ENCODE assay signal across 14 mouse cellular contexts in the genomic region with DNA sequence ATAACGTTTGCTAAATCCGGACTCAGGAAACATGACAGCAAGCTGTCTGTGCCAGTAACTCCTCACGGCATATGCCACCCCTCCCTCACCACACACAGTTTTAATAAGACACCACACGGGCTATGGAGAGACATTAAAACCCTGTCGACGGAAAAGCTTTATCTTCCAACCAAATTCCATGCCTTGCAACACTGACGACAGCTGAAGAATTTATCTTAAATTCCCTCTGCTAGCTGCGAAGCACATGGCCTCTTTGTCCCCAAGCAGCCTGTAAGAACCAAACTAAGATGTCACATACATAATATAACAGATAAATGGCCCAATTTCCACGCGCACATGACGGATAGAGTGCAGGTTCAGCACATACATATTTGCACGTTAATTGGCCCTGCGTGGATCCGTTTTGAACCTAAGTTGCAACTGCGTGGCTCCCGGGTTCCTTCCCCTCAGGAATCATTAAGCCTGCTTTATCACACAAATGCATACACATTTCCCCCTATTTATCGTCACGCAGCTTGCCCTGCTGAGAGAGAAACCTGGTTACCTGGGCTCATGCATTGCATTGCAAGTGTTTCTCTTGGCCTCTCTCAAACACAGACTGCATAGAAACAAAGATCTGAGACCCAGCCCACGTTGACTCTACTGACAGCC.
A peak's percentile ranks its signal among the peaks of the same experiment; 100 is the strongest.
DNase-seq lines count a peak whose midpoint lies in the region; ATAC-seq and TF ChIP-seq lines count a peak whose summit lies in the region.
"Had no signal": no experiment of that assay in that cellular context is flagged by ENCODE, and none has a peak within 500 bp of the region (broad histone marks: within the 10 kb centered on the region; RNA-seq: fewer than 3 reads in every experiment).

No protein-coding gene starts in this region.

- no peak for TF ChIP-seq EP300 in heart, adult 2 months (IDR thresholded peaks at IDR 0.05; ENCODE audit: insufficient read depth, low read depth, low read length)

- intact Hi-C loops in heart, adult 2 months (cut with DNase I) = no loop called here

- peak overlapping the region; percentile 75 for H3K27ac ChIP-seq in layer of hippocampus, adult 2 months
- H3K27ac ChIP-seq in midbrain, postnatal 0 days (ENCODE audit: low read depth, low read length) = peak overlapping the region; percentile 73
- no peak overlapping the region for H3K27ac ChIP-seq in heart, adult 2 months
- H3K27ac ChIP-seq: heart, embryonic 15.5 days; intestine, embryonic 15.5 days; liver, embryonic 12.5 days had no signal

- no peaks in the 10 kb centered on the region for H3K9me3 ChIP-seq in midbrain, postnatal 0 days (ENCODE audit: low read length)
- H3K9me3 ChIP-seq: heart, embryonic 15.5 days; intestine, embryonic 15.5 days; liver, embryonic 12.5 days had no signal

- H3K4me3 ChIP-seq in layer of hippocampus, adult 2 months = no peak overlapping the region
- H3K4me3 ChIP-seq in midbrain, postnatal 0 days (ENCODE audit: low read depth, low read length) = no peak overlapping the region
- H3K4me3 ChIP-seq in heart, adult 2 months = no peak overlapping the region
- H3K4me3 ChIP-seq: heart, embryonic 15.5 days; intestine, embryonic 15.5 days; liver, embryonic 12.5 days; myocyte had no signal

- no peaks in the 10 kb centered on the region for H3K27me3 ChIP-seq in midbrain, postnatal 0 days (ENCODE audit: insufficient read depth, low read length)
- H3K27me3 ChIP-seq in heart, adult 2 months (ENCODE audit: control insufficient read depth, insufficient read depth, low read length) = no peaks in the 10 kb centered on the region
- H3K27me3 ChIP-seq: heart, embryonic 15.5 days; intestine, embryonic 15.5 days; liver, embryonic 12.5 days had no signal

- 30% methylated on average over 19 of the region's 19 CpGs for WGBS in midbrain, postnatal 0 days
- WGBS in heart, adult 2 months = 79% methylated on average over 19 of the region's 19 CpGs

- no peaks in the 10 kb centered on the region for H3K36me3 ChIP-seq in midbrain, postnatal 0 days (ENCODE audit: insufficient read depth, low read length)
- H3K36me3 ChIP-seq in heart, adult 2 months (ENCODE audit: control insufficient read depth, insufficient read depth, low read length) = no peaks in the 10 kb centered on the region
- H3K36me3 ChIP-seq: G1E; heart, embryonic 15.5 days; intestine, embryonic 15.5 days; liver, embryonic 12.5 days had no signal

- no peak for TF ChIP-seq POLR2A in brain, embryonic 14.5 days (IDR thresholded peaks at IDR 0.05; ENCODE audit: borderline replicate concordance, extremely low read depth, insufficient read depth, insufficient read length, poor library complexity, severe bottlenecking)
- TF ChIP-seq POLR2A in heart, adult 2 months (IDR thresholded peaks at IDR 0.05; ENCODE audit: insufficient read depth, low read depth, low read length) = no peak

- DNase-seq in frontal cortex, adult 2 months (ENCODE audit: extremely low spot score in 1 of 2, low spot score in 1 of 2) = peak; percentile 12 to 39
- DNase-seq in brain, embryonic 14.5 days (ENCODE audit: low read depth) = peak; percentile 89
- peak; percentile 65 to 89 for DNase-seq in layer of hippocampus, adult 2 months (ENCODE audit: low spot score in 2 of 2)
- peak; percentile 36 for DNase-seq in midbrain, postnatal 0 days (ENCODE audit: low spot score)
- DNase-seq in adrenal gland, adult (ENCODE audit: inconsistent age in 2 of 2, low spot score in 1 of 2) = no peak
- no peak for DNase-seq in adrenal gland, postnatal 4 days (ENCODE audit: low spot score in 2 of 2)
- DNase-seq in heart, adult 2 months = no peak
- DNase-seq: cerebellum, adult 11 months had no signal

- no peak for ATAC-seq in frontal cortex, adult (ENCODE audit: low TSS enrichment)
- ATAC-seq in midbrain, postnatal 0 days (ENCODE audit: low FRiP score) = peak; percentile 52
- ATAC-seq: intestine, embryonic 15.5 days; liver, embryonic 12.5 days had no signal

- H3K4me1 ChIP-seq in midbrain, postnatal 0 days (ENCODE audit: insufficient read depth, low read length) = no peaks in the 10 kb centered on the region
- H3K4me1 ChIP-seq in heart, adult 2 months (ENCODE audit: control insufficient read depth, insufficient read depth, low read length) = no peaks in the 10 kb centered on the region
- H3K4me1 ChIP-seq: heart, embryonic 15.5 days; intestine, embryonic 15.5 days; liver, embryonic 12.5 days had no signal

- H3K9ac ChIP-seq in midbrain, postnatal 0 days (replicated peaks; ENCODE audit: low read length, poor library complexity, severe bottlenecking) = no peak overlapping the region
- no peak overlapping the region for H3K9ac ChIP-seq in heart, adult 2 months (ENCODE audit: low read depth, low read length)
- H3K9ac ChIP-seq: heart, embryonic 15.5 days; intestine, embryonic 15.5 days; liver, embryonic 12.5 days had no signal

- no peaks in the 10 kb centered on the region for H3K79me2 ChIP-seq in heart, adult 2 months (replicated peaks; ENCODE audit: control insufficient read depth, insufficient read depth, low read length)

- H3K4me2 ChIP-seq in midbrain, postnatal 0 days (ENCODE audit: low read depth, low read length, poor library complexity, severe bottlenecking) = no peak overlapping the region
- H3K4me2 ChIP-seq: heart, embryonic 15.5 days; intestine, embryonic 15.5 days; liver, embryonic 12.5 days had no signal

- no peak for TF ChIP-seq CTCF in brain, embryonic 14.5 days (IDR thresholded peaks at IDR 0.05; ENCODE audit: borderline replicate concordance, extremely low read depth, insufficient read depth, insufficient read length)
- TF ChIP-seq CTCF in layer of hippocampus, adult 2 months (conservative IDR thresholded peaks at IDR 0.05) = no peak
- TF ChIP-seq CTCF in midbrain, postnatal 0 days (IDR thresholded peaks at IDR 0.05) = no peak
- TF ChIP-seq CTCF in heart, adult 2 months (IDR thresholded peaks at IDR 0.05) = no peak

Comparison
In these comparisons a context has a peak if more than half of its experiments do, and no peak if none do; other contexts are left out.
1. DNase-seq: peak in frontal cortex, adult 2 months (2 of 2), brain, embryonic 14.5 days (single experiment), layer of hippocampus, adult 2 months (2 of 2) and midbrain, postnatal 0 days (single experiment); none in adrenal gland, adult (0 of 2), adrenal gland, postnatal 4 days (0 of 2) and heart, adult 2 months (0 of 2).